Mouse (Mus musculus) megakaryocyte, adult 5-6 weeks (primary cell): ENCODE data around the gene Olfr319. TPM values are rescaled to one million over a fixed set of nuclear protein-coding genes. Genes with fewer than 3 reads are reported as not detected.
"Not testable (repeated sequence)": the region's sequence is repeated elsewhere in the genome, so short reads cannot be mapped to it uniquely, and the experiment has no call there.

Experiments
- ATAC-seq: 2 replicates; pipeline ENCODE4 v1.8.0; 2016; ENCODE audit warnings: mild to moderate bottlenecking, inconsistent platforms; ENCODE audit not compliant: poor library complexity, severe bottlenecking
- total RNA-seq, 2 experiments: library from RNA; stranded (forward) in 1 of 2; stranded (reverse) in 1 of 2; fragments of 153-499, 151-499 nt in 1 of 2; fragments of 221-1000, 200-1000 nt in 1 of 2; gene quantifications; 2 replicates each; pipeline versions ENCODE4 v1.2.3 to v1.2.4; 2015 to 2017

Olfr319 gene
- total RNA-seq (2015) (not detected in 2 replicates), total RNA-seq (2017) (not detected in 2 replicates)

- ATAC-seq, result no peak
Measured at GRCm38 (mm10) chr11:58698862-58699261, at the start of gene Olfr319. Olfr319 (plus strand) TSS chr11:58699162.

- no peak for ATAC-seq
Measured at GRCm38 (mm10) chr11:58655151-58655550, 43.8 kb upstream of the Olfr319 start.

- ATAC-seq, result no peak
Measured at GRCm38 (mm10) chr11:58658596-58658995, 40.4 kb upstream of the Olfr319 start, which contains the start of gene Olfr322. Olfr322 (plus strand) TSS chr11:58658782.

- no peak for ATAC-seq
Measured at GRCm38 (mm10) chr11:58669252-58669651, 29.7 kb upstream of the Olfr319 start.

GRCm38 (mm10) chr11:58671825-58672224, 27.1 kb upstream of the Olfr319 start:
- ATAC-seq, result no peak

- ATAC-seq, result no peak
Measured at GRCm38 (mm10) chr11:58680799-58681198, 18.2 kb upstream of the Olfr319 start, which contains the start of gene Olfr320. Olfr320 (plus strand) TSS chr11:58681099.

GRCm38 (mm10) chr11:58709086-58709485, 10.1 kb downstream of the Olfr319 start:
- ATAC-seq, result no peak

- not testable (repeated sequence) for ATAC-seq
Measured at GRCm38 (mm10) chr11:58717723-58718122, 18.8 kb downstream of the Olfr319 start.

- no peak for ATAC-seq
Measured at GRCm38 (mm10) chr11:58719701-58720100, 20.7 kb downstream of the Olfr319 start.

- no peak for ATAC-seq
Measured at GRCm38 (mm10) chr11:58723914-58724313, 25.0 kb downstream of the Olfr319 start, which contains the start of gene Olfr318. Olfr318 (minus strand) TSS chr11:58724014.

- not testable (repeated sequence) for ATAC-seq
Measured at GRCm38 (mm10) chr11:58727896-58728650, 29.1 kb downstream of the Olfr319 start.

- ATAC-seq, result no peak
Measured at GRCm38 (mm10) chr11:58733372-58733771, 34.4 kb downstream of the Olfr319 start.

GRCm38 (mm10) chr11:58738792-58739262, 39.9 kb downstream of the Olfr319 start, which contains the start of gene Olfr317:
Olfr317 (minus strand) TSS chr11:58739212.
- ATAC-seq, result no peak

- ATAC-seq, result not testable (repeated sequence)
Measured at GRCm38 (mm10) chr11:58751096-58751495, 52.1 kb downstream of the Olfr319 start.

- ATAC-seq, result no peak
Measured at GRCm38 (mm10) chr11:58752434-58752833, 53.5 kb downstream of the Olfr319 start, which contains the start of gene Olfr316. Olfr316 (plus strand) TSS chr11:58752734.

Other genes starting within 250 kb of the Olfr319 start
- not detected in 2 replicates for gene Lypd9, start 246.2 kb upstream of the Olfr319 start, total RNA-seq (2015)
- gene Lypd9, start 246.2 kb upstream of the Olfr319 start, total RNA-seq (2017), result not detected in 2 replicates
- not detected in 2 replicates for gene Olfr30, start 236.9 kb upstream of the Olfr319 start, total RNA-seq (2015)
- gene Olfr30, start 236.9 kb upstream of the Olfr319 start, total RNA-seq (2017), result not detected in 2 replicates
- not detected in 2 replicates for gene Olfr332, start 206.6 kb upstream of the Olfr319 start, total RNA-seq (2015)
- gene Olfr332, start 206.6 kb upstream of the Olfr319 start, total RNA-seq (2017), result not detected in 2 replicates
- not detected in 2 replicates for gene Olfr331, start 196.6 kb upstream of the Olfr319 start, total RNA-seq (2015)
- not detected in 2 replicates for gene Olfr331, start 196.6 kb upstream of the Olfr319 start, total RNA-seq (2017)
- not detected in 2 replicates for gene Olfr330, start 164.3 kb upstream of the Olfr319 start, total RNA-seq (2015)
- not detected in 2 replicates for gene Olfr330, start 164.3 kb upstream of the Olfr319 start, total RNA-seq (2017)
- not detected in 2 replicates for gene Olfr329-ps, start 152.7 kb upstream of the Olfr319 start, total RNA-seq (2015)
- not detected in 2 replicates for gene Olfr329-ps, start 152.7 kb upstream of the Olfr319 start, total RNA-seq (2017)
- not detected in 2 replicates for gene Olfr328, start 143.5 kb upstream of the Olfr319 start, total RNA-seq (2015)
- 0.07 TPM in 1 of 2 replicates, not detected in the other for gene Olfr328, start 143.5 kb upstream of the Olfr319 start, total RNA-seq (2017)
- gene Olfr224, start 128.6 kb upstream of the Olfr319 start, total RNA-seq (2015), result not detected in 2 replicates
- gene Olfr224, start 128.6 kb upstream of the Olfr319 start, total RNA-seq (2017), result not detected in 2 replicates
- gene Olfr325, start 121.4 kb upstream of the Olfr319 start, total RNA-seq (2015), result not detected in 2 replicates
- not detected in 2 replicates for gene Olfr325, start 121.4 kb upstream of the Olfr319 start, total RNA-seq (2017)
- not detected in 2 replicates for gene Olfr324, start 104.0 kb upstream of the Olfr319 start, total RNA-seq (2015)
- gene Olfr324, start 104.0 kb upstream of the Olfr319 start, total RNA-seq (2017), result not detected in 2 replicates
- gene 2210407C18Rik, start 83.1 kb upstream of the Olfr319 start, total RNA-seq (2015), result not detected in 2 replicates
- gene 2210407C18Rik, start 83.1 kb upstream of the Olfr319 start, total RNA-seq (2017), result not detected in 2 replicates
- not detected in 2 replicates for gene Olfr323, start 68.7 kb upstream of the Olfr319 start, total RNA-seq (2015)
- gene Olfr323, start 68.7 kb upstream of the Olfr319 start, total RNA-seq (2017), result not detected in 2 replicates
- gene Trim58, start 58.7 kb upstream of the Olfr319 start, total RNA-seq (2015), result 0.11 and 0.27 TPM in 2 replicates
- gene Trim58, start 58.7 kb upstream of the Olfr319 start, total RNA-seq (2017), result 0.04 TPM in 1 of 2 replicates, not detected in the other
- not detected in 2 replicates for gene Olfr322, start 40.4 kb upstream of the Olfr319 start, total RNA-seq (2015)
- not detected in 2 replicates for gene Olfr322, start 40.4 kb upstream of the Olfr319 start, total RNA-seq (2017)
- gene Olfr320, start 18.1 kb upstream of the Olfr319 start, total RNA-seq (2015), result not detected in 2 replicates
- gene Olfr320, start 18.1 kb upstream of the Olfr319 start, total RNA-seq (2017), result not detected in 2 replicates
- gene Olfr318, start 24.9 kb downstream of the Olfr319 start, total RNA-seq (2015), result not detected in 2 replicates
- not detected in 2 replicates for gene Olfr318, start 24.9 kb downstream of the Olfr319 start, total RNA-seq (2017)
- not detected in 2 replicates for gene Olfr317, start 40.0 kb downstream of the Olfr319 start, total RNA-seq (2015)
- gene Olfr317, start 40.0 kb downstream of the Olfr319 start, total RNA-seq (2017), result not detected in 2 replicates
- not detected in 2 replicates for gene Olfr316, start 53.6 kb downstream of the Olfr319 start, total RNA-seq (2015)
- gene Olfr316, start 53.6 kb downstream of the Olfr319 start, total RNA-seq (2017), result not detected in 2 replicates
- not detected in 2 replicates for gene Olfr315, start 74.0 kb downstream of the Olfr319 start, total RNA-seq (2015)
- gene Olfr315, start 74.0 kb downstream of the Olfr319 start, total RNA-seq (2017), result not detected in 2 replicates
- not detected in 2 replicates for gene Olfr314, start 83.8 kb downstream of the Olfr319 start, total RNA-seq (2015)
- not detected in 2 replicates for gene Olfr314, start 83.8 kb downstream of the Olfr319 start, total RNA-seq (2017)
- not detected in 2 replicates for gene Fam183b, start 102.8 kb downstream of the Olfr319 start, total RNA-seq (2015)
- not detected in 2 replicates for gene Fam183b, start 102.8 kb downstream of the Olfr319 start, total RNA-seq (2017)
- gene Olfr313, start 115.8 kb downstream of the Olfr319 start, total RNA-seq (2015), result not detected in 2 replicates
- gene Olfr313, start 115.8 kb downstream of the Olfr319 start, total RNA-seq (2017), result not detected in 2 replicates
- not detected in 2 replicates for gene Olfr312, start 130.1 kb downstream of the Olfr319 start, total RNA-seq (2015)
- not detected in 2 replicates for gene Olfr312, start 130.1 kb downstream of the Olfr319 start, total RNA-seq (2017)
- gene Olfr311, start 140.1 kb downstream of the Olfr319 start, total RNA-seq (2015), result not detected in 2 replicates
- gene Olfr311, start 140.1 kb downstream of the Olfr319 start, total RNA-seq (2017), result not detected in 2 replicates
- 2.0 and 3.7 TPM in 2 replicates for gene Gm12258, start 148.0 kb downstream of the Olfr319 start, total RNA-seq (2015)
- 2.0 and 4.7 TPM in 2 replicates for gene Gm12258, start 148.0 kb downstream of the Olfr319 start, total RNA-seq (2017)
- 1.6 and 3.0 TPM in 2 replicates for gene 2810021J22Rik, start 168.1 kb downstream of the Olfr319 start, total RNA-seq (2015)
- gene 2810021J22Rik, start 168.1 kb downstream of the Olfr319 start, total RNA-seq (2017), result 3.2 and 5.8 TPM in 2 replicates
- 12.5 and 13.3 TPM in 2 replicates for gene Zfp39, start 205.1 kb downstream of the Olfr319 start, total RNA-seq (2015)
- gene Zfp39, start 205.1 kb downstream of the Olfr319 start, total RNA-seq (2017), result 8.2 and 8.6 TPM in 2 replicates
- 0.94 and 1.8 TPM in 2 replicates for gene Btnl10, start 218.7 kb downstream of the Olfr319 start, total RNA-seq (2015)
- gene Btnl10, start 218.7 kb downstream of the Olfr319 start, total RNA-seq (2017), result 1.2 and 2.8 TPM in 2 replicates
- 42.6 and 42.9 TPM in 2 replicates for gene Rnf187, start 239.8 kb downstream of the Olfr319 start, total RNA-seq (2015)
- 49.7 and 61.7 TPM in 2 replicates for gene Rnf187, start 239.8 kb downstream of the Olfr319 start, total RNA-seq (2017)
- 4.6 and 6.9 TPM in 2 replicates for gene Hist3h2ba, start 249.8 kb downstream of the Olfr319 start, total RNA-seq (2015)
- gene Hist3h2ba, start 249.8 kb downstream of the Olfr319 start, total RNA-seq (2017), result 5.4 and 10.9 TPM in 2 replicates